Mouse (Mus musculus): ENCODE data around the gene Bag6.

GRCm38 (mm10) chr17:35126206-35126611, 8.8 kb upstream of the Bag6 start, which contains the start of gene D17H6S53E:
- TF ChIP-seq POLR2A (IDR thresholded peaks at IDR 0.05; ENCODE audit: extremely low read depth, insufficient read depth, low read length) = no peak
- no peak for TF ChIP-seq CTCF (IDR thresholded peaks at IDR 0.05; ENCODE audit: extremely low read depth, insufficient read depth, low read length)

Measured in cortical plate, adult 2 months (tissue).